Mouse (Mus musculus) liver, embryonic 14 days (tissue): Measurements from ENCODE around the gene Lce1f. TPM values are rescaled to one million over a fixed set of nuclear protein-coding genes. Genes with fewer than 3 reads are reported as not detected.

ENCODE experiments used
- polyA plus RNA-seq: library from polyadenylated mRNA; depleted of rRNA; stranded (reverse); fragments of >200 nt; gene quantifications from 2 replicates; pipeline ENCODE4 v1.2.3, GENCODE M21; 2012; rRNA removed

The Lce1f gene
- polyA plus RNA-seq: not detected in 2 replicates

DNA sequence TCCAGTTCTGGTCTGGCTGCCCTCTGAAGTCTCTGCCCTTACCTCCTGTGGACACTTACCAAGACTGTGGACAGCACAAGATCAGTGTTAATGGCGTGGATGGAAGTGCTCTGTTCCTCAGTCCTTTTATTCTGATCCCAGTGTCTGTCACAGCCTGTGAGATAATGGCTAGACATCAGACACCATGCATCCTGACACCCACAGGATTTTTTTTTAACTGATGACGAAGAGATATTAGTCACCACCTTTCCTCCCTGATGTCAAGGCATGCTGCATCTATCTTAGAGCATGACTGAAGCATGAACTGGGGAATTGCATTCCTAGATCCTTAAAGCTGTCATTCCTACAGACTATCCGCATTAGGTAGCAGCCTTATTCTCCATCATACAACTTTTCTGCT is at the start of gene Lce1f:
TSS of gene Lce1f (minus strand) at position 101 of the 400 bp plus-strand sequence.

DNA sequence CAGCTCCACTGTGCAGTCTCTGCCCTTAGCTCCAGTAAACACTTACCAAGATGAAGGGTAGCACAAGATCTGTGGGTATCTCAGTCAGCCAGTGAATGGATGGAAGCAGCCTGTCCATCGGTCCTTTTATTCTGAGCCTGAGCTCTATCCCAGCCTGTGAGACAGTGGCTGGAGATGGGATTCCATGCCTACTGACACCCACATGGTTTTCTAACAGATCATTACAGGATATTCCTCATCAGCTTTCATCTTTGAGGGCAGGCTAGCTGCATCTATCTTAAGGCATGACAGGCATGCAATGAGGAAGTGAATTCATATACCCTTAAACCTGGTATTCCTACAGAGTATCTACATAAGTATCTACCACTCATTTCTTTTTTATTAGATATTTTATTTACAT is 44.8 kb upstream of the Lce1f start, which contains the start of gene Lce1h:
TSS of gene Lce1h (minus strand) at position 101 of the 400 bp plus-strand sequence.

DNA sequence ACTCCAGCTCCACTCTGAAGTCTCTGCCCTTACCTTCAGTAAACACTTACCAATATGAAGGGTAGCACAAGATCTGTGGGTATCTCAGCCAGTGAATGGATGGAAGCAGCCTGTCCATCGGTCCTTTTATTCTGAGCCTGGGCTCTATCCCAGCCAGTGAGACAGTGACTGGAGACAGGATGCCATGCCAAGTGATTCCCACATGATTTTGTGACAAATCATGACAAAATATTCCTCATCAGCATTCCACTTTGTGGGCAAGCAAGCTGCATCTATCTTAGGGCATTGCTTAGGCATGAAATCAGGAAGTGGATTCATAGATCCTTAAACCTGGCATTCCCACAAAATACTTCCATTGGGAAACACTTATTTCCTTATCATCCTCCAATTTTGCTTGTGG is 32.1 kb upstream of the Lce1f start, which contains the start of gene Lce1g:
TSS of gene Lce1g (minus strand) at position 101 of the 400 bp plus-strand sequence.

GRCm38 (mm10) chr3:92738996-92739395 is 18.8 kb upstream of the Lce1f start, which contains the start of gene Gm38119:
Gm38119 (minus strand) TSS chr3:92739096.

GRCm38 (mm10) chr3:92708974-92709373 is 11.2 kb downstream of the Lce1f start, which contains the start of gene Lce1e:
Lce1e (minus strand) TSS chr3:92709074.

GRCm38 (mm10) chr3:92687110-92687509 is 33.0 kb downstream of the Lce1f start, which contains the start of gene Lce1d:
Lce1d (minus strand) TSS chr3:92687210.

DNA sequence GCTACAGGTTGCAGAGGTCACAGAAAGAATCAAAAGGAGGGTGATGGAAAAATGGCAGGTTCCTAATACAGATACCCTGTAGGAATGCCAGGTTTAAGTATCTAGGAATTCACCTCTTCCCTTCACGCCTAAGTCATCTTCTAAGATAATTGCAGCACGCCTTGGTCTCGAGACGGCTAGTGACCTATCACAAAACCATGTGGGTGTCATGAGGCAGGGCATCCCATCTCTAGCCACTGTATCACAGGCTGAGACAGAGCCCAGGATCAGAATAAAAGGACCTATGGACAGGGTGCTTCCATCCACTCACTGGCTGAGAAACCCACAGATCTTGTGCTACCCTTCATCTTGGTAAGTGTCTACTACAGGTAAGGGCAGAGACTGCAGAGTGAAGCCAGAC is 41.2 kb downstream of the Lce1f start, which contains the start of gene Lce1c:
TSS of gene Lce1c (plus strand) at position 301 of the 400 bp plus-strand sequence.

DNA sequence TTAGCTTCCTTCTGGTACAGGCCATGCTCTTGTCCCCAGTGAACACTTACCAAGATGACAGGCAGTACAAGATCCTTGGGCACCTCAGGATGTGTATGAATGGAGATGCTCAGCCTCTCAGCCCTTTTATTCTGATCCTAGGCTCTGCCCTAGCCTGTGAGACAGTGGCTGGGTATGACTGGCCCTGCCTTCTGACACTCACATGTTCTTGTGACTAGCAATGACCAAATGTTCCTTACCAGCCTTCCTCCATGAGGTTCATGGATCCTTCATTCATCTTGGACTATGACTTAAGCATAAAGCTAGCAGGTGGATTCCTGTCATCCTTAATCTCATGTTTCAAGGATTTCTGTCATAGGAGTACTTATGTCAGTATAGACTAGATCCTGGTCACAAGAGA is 49.9 kb downstream of the Lce1f start, which contains the start of gene Lce1a2:
TSS of gene Lce1a2 (minus strand) at position 101 of the 400 bp plus-strand sequence.

Other genes with a start within 250 kb of the Lce1f start
- gene Sprr1a, start 234.5 kb downstream of the Lce1f start, polyA plus RNA-seq: 0.06 TPM in 1 of 2 replicates, not detected in the other
- gene Sprr4, start 219.9 kb downstream of the Lce1f start, polyA plus RNA-seq: not detected in 2 replicates
- not detected in 2 replicates for gene 2310046K23Rik, start 185.8 kb downstream of the Lce1f start, polyA plus RNA-seq
- 0.03 TPM in 2 replicates for gene Ivl, start 146.6 kb downstream of the Lce1f start, polyA plus RNA-seq
- gene Smcp, start 131.4 kb downstream of the Lce1f start, polyA plus RNA-seq: 0.03 TPM in 1 of 2 replicates, not detected in the other
- gene 2210017I01Rik, start 112.9 kb downstream of the Lce1f start, polyA plus RNA-seq: not detected in 2 replicates
- not detected in 2 replicates for gene Lce6a, start 98.7 kb downstream of the Lce1f start, polyA plus RNA-seq
- not detected in 2 replicates for gene Lce1a1, start 72.0 kb downstream of the Lce1f start, polyA plus RNA-seq
- not detected in 2 replicates for gene Lce1b, start 63.4 kb downstream of the Lce1f start, polyA plus RNA-seq
- gene Lce1a2, start 50.0 kb downstream of the Lce1f start, polyA plus RNA-seq: not detected in 2 replicates
- not detected in 2 replicates for gene Lce1c, start 41.1 kb downstream of the Lce1f start, polyA plus RNA-seq
- gene Lce1d, start 33.1 kb downstream of the Lce1f start, polyA plus RNA-seq: not detected in 2 replicates
- not detected in 2 replicates for gene Lce1e, start 11.3 kb downstream of the Lce1f start, polyA plus RNA-seq
- gene Gm38119, start 18.7 kb upstream of the Lce1f start, polyA plus RNA-seq: not detected in 2 replicates
- not detected in 2 replicates for gene Lce1g, start 32.0 kb upstream of the Lce1f start, polyA plus RNA-seq
- not detected in 2 replicates for gene Lce1h, start 44.7 kb upstream of the Lce1f start, polyA plus RNA-seq
- gene Lce1i, start 58.5 kb upstream of the Lce1f start, polyA plus RNA-seq: not detected in 2 replicates
- gene Lce1j, start 70.2 kb upstream of the Lce1f start, polyA plus RNA-seq: not detected in 2 replicates
- gene Lce1k, start 87.5 kb upstream of the Lce1f start, polyA plus RNA-seq: not detected in 2 replicates
- gene Kprp, start 106.9 kb upstream of the Lce1f start, polyA plus RNA-seq: not detected in 2 replicates
- not detected in 2 replicates for gene Lce1l, start 130.9 kb upstream of the Lce1f start, polyA plus RNA-seq
- gene 2310050C09Rik, start 149.9 kb upstream of the Lce1f start, polyA plus RNA-seq: not detected in 2 replicates
- not detected in 2 replicates for gene Lce3a, start 205.9 kb upstream of the Lce1f start, polyA plus RNA-seq
- not detected in 2 replicates for gene Lce3b, start 212.6 kb upstream of the Lce1f start, polyA plus RNA-seq
- not detected in 2 replicates for gene Lce3c, start 224.1 kb upstream of the Lce1f start, polyA plus RNA-seq
- gene Lce3d, start 237.0 kb upstream of the Lce1f start, polyA plus RNA-seq: not detected in 2 replicates
- gene Lce3e, start 246.7 kb upstream of the Lce1f start, polyA plus RNA-seq: not detected in 2 replicates